Mouse (Mus musculus) spleen, adult 2 months (tissue): ENCODE measurements around the gene Palm3.
"Not testable (repeated sequence)": the region's sequence is repeated elsewhere in the genome, so short reads cannot be mapped to it uniquely, and the experiment has no call there.

ENCODE experiments used
- CTCF ChIP-seq: fragments of 200-500 bp; IDR thresholded peaks from 2 replicates; pipeline ENCODE4 v1.5.1; 2011; ENCODE audit warnings: mild to moderate bottlenecking, inconsistent platforms; ENCODE audit not compliant: insufficient read depth, insufficient read length, insufficient replicate concordance; ENCODE audit errors: extremely low read depth
- POLR2A ChIP-seq: fragments of 200-500 bp; IDR thresholded peaks from 2 replicates; pipeline ENCODE4 v1.6.1; 2011; ENCODE audit warnings: low read depth, low read length, inconsistent platforms

DNA sequence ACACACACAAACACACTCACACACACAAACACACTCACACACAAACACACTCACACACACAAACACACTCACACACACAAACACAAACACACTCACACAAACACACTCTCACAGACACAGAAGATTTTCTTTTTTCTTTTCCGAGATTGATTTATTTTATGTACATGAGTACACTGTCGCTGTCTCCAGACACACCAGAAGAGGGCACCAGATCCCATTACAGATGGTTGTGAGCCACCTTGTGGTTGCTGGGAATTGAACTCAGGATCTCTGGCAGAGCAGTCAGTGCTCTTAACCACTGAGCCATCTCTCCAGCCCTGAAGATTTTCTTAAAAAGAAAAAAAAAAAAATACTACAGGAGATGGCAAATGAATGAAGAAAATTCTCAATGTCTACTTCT lies 38.0 kb upstream of the Palm3 start:
- not testable (repeated sequence) for TF ChIP-seq CTCF, POLR2A
